In genomic region chr2:19703020-19703613, GRCm38 (mm10) we compare ENCODE assay signal across 9 mouse cellular contexts. TPM values are rescaled to one million over a fixed set of nuclear protein-coding genes. Genes with fewer than 3 reads are reported as not detected.
A peak's percentile ranks its signal among the peaks of the same experiment; 100 is the strongest.
DNase-seq lines count a peak whose midpoint lies in the region; ATAC-seq lines count a peak whose summit lies in the region.
"Had no signal": no experiment of that assay in that cellular context is flagged by ENCODE, and none has a peak within 500 bp of the region (broad histone marks: within the 10 kb centered on the region; RNA-seq: fewer than 3 reads in every experiment).

No protein-coding gene starts in this region.

- H3K4me2 ChIP-seq in midbrain, embryonic 16.5 days (ENCODE audit: low read length): no peak overlapping the region
- no peak overlapping the region for H3K4me2 ChIP-seq in midbrain, embryonic 11.5 days
- H3K4me2 ChIP-seq in heart, embryonic 14.5 days (ENCODE audit: low read length): peak overlapping the region; percentile 32
- H3K4me2 ChIP-seq in hindbrain, embryonic 16.5 days (ENCODE audit: low read length): no peak overlapping the region
- H3K4me2 ChIP-seq: embryonic facial prominence, embryonic 13.5 days had no signal

- H3K27me3 ChIP-seq in midbrain, embryonic 16.5 days (ENCODE audit: control insufficient read depth, insufficient read depth, low read depth, low read length): no peaks in the 10 kb centered on the region
- H3K27me3 ChIP-seq in midbrain, embryonic 11.5 days (ENCODE audit: control insufficient read depth, insufficient read depth, low read length): no peaks in the 10 kb centered on the region
- H3K27me3 ChIP-seq in heart, embryonic 14.5 days (ENCODE audit: control insufficient read depth, insufficient read depth, low read length): no peaks in the 10 kb centered on the region
- H3K27me3 ChIP-seq in hindbrain, embryonic 16.5 days (replicated peaks; ENCODE audit: control insufficient read depth, insufficient read depth, low read length): no peaks in the 10 kb centered on the region
- H3K27me3 ChIP-seq: embryonic facial prominence, embryonic 13.5 days had no signal

- no peak for DNase-seq in midbrain, embryonic 11.5 days (ENCODE audit: low spot score, missing footprints)
- DNase-seq in cerebellum, adult 9-10 months: peak; percentile 65
- DNase-seq in skeletal muscle tissue, adult 2 months (ENCODE audit: low read depth, low spot score): peak; percentile 27
- DNase-seq in right cerebral cortex, postnatal 25 days: no peak
- DNase-seq in c-Kit-positive CD71-positive TER-119-positive erythroid progenitor cells, embryonic 14.5 days (ENCODE audit: low spot score): no peak

- no peak overlapping the region for H3K9ac ChIP-seq in midbrain, embryonic 16.5 days (ENCODE audit: low read depth, low read length)
- H3K9ac ChIP-seq in midbrain, embryonic 11.5 days (ENCODE audit: low read length): no peak overlapping the region
- H3K9ac ChIP-seq in heart, embryonic 14.5 days (ENCODE audit: low read length): peak overlapping the region; percentile 53
- H3K9ac ChIP-seq in hindbrain, embryonic 16.5 days (ENCODE audit: low read depth, low read length): no peak overlapping the region
- H3K9ac ChIP-seq: embryonic facial prominence, embryonic 13.5 days had no signal

- H3K4me3 ChIP-seq in midbrain, embryonic 16.5 days (ENCODE audit: low read depth, low read length): no peak overlapping the region
- H3K4me3 ChIP-seq in midbrain, embryonic 11.5 days (ENCODE audit: low read depth, low read length): no peak overlapping the region
- H3K4me3 ChIP-seq in heart, embryonic 14.5 days (ENCODE audit: control insufficient read depth in 1 of 2, insufficient read depth in 1 of 2, low read depth in 1 of 2, low read length in 2 of 2): no peak overlapping the region
- H3K4me3 ChIP-seq in hindbrain, embryonic 16.5 days (ENCODE audit: low read length): no peak overlapping the region
- H3K4me3 ChIP-seq: embryonic facial prominence, embryonic 13.5 days had no signal

- H3K4me1 ChIP-seq in midbrain, embryonic 16.5 days (ENCODE audit: control insufficient read depth, insufficient read depth, low read length): no peaks in the 10 kb centered on the region
- no peaks in the 10 kb centered on the region for H3K4me1 ChIP-seq in midbrain, embryonic 11.5 days (ENCODE audit: control insufficient read depth, insufficient read depth, low read length)
- peaks cover 3 to 16% of the 10 kb centered on the region in 2 experiments for H3K4me1 ChIP-seq in heart, embryonic 14.5 days (ENCODE audit: control insufficient read depth in 2 of 2, insufficient read depth in 2 of 2, low read length in 2 of 2)
- no peaks in the 10 kb centered on the region for H3K4me1 ChIP-seq in hindbrain, embryonic 16.5 days (ENCODE audit: control insufficient read depth, insufficient read depth, low read depth, low read length)
- H3K4me1 ChIP-seq: embryonic facial prominence, embryonic 13.5 days had no signal

- no peaks in the 10 kb centered on the region for H3K36me3 ChIP-seq in midbrain, embryonic 16.5 days (ENCODE audit: control insufficient read depth, insufficient read depth, low read length)
- no peaks in the 10 kb centered on the region for H3K36me3 ChIP-seq in midbrain, embryonic 11.5 days (ENCODE audit: control insufficient read depth, insufficient read depth, low read length)
- no peaks in the 10 kb centered on the region for H3K36me3 ChIP-seq in heart, embryonic 14.5 days (ENCODE audit: control insufficient read depth, insufficient read depth, low read length)
- H3K36me3 ChIP-seq in hindbrain, embryonic 16.5 days (ENCODE audit: control insufficient read depth, insufficient read depth, low read length): no peaks in the 10 kb centered on the region
- H3K36me3 ChIP-seq: embryonic facial prominence, embryonic 13.5 days had no signal

- ATAC-seq in midbrain, embryonic 16.5 days: peak; percentile 28; the same call in 1 of the 2 replicates
- no peak for ATAC-seq in midbrain, embryonic 11.5 days (ENCODE audit: low FRiP score)
- ATAC-seq in heart, embryonic 14.5 days (ENCODE audit: insufficient number of reproducible peaks, insufficient read depth, low FRiP score, low read depth): peak; percentile 57
- no peak for ATAC-seq in hindbrain, embryonic 16.5 days

- no peaks in the 10 kb centered on the region for H3K9me3 ChIP-seq in midbrain, embryonic 16.5 days (replicated peaks; ENCODE audit: control insufficient read depth, low read length, poor library complexity, severe bottlenecking)
- no peaks in the 10 kb centered on the region for H3K9me3 ChIP-seq in midbrain, embryonic 11.5 days (ENCODE audit: control insufficient read depth, low read length)
- H3K9me3 ChIP-seq in heart, embryonic 14.5 days (ENCODE audit: control insufficient read depth, low read length): no peaks in the 10 kb centered on the region
- no peaks in the 10 kb centered on the region for H3K9me3 ChIP-seq in hindbrain, embryonic 16.5 days (ENCODE audit: control insufficient read depth, low read length)
- H3K9me3 ChIP-seq: embryonic facial prominence, embryonic 13.5 days had no signal

- H3K27ac ChIP-seq in midbrain, embryonic 16.5 days (ENCODE audit: low read length): no peak overlapping the region
- H3K27ac ChIP-seq in midbrain, embryonic 11.5 days (ENCODE audit: low read depth, low read length): no peak overlapping the region
- peak overlapping the region; percentile 82 to 90 for H3K27ac ChIP-seq in heart, embryonic 14.5 days (replicated peaks in 1 of 2; ENCODE audit: control insufficient read depth in 1 of 2, insufficient read depth in 1 of 2, low read depth in 2 of 2, low read length in 2 of 2)
- no peak overlapping the region for H3K27ac ChIP-seq in hindbrain, embryonic 16.5 days (ENCODE audit: low read depth, low read length)
- H3K27ac ChIP-seq: embryonic facial prominence, embryonic 13.5 days had no signal

RNA-seq across cellular contexts. Expression of gene Otud1, which starts 45.6 kb away (rescaled TPM):
- polyA plus RNA-seq in midbrain, embryonic 16.5 days (2015; fragmentation: Nextera tagmentation; extraction: Ambion mirVana): 0.80 and 1.1 TPM in 2 replicates
- 0.93 and 1.4 TPM in 2 replicates for polyA plus RNA-seq in midbrain, embryonic 11.5 days (2014; fragmentation: Nextera tagmentation; extraction: Ambion mirVana)
- polyA plus RNA-seq in heart, embryonic 14.5 days (2014; fragmentation: Nextera tagmentation; extraction: Ambion mirVana): 15.0 and 16.4 TPM in 2 replicates
- 1.3 and 1.5 TPM in 2 replicates for polyA plus RNA-seq in hindbrain, embryonic 16.5 days (2015; fragmentation: Nextera tagmentation; extraction: Ambion mirVana)

Comparison
In these comparisons a context has a peak if more than half of its experiments do, and no peak if none do; other contexts are left out.
1. ATAC-seq: peak in midbrain, embryonic 16.5 days (single experiment) and heart, embryonic 14.5 days (single experiment); none in midbrain, embryonic 11.5 days (single experiment) and hindbrain, embryonic 16.5 days (single experiment).
2. H3K27ac ChIP-seq: peak in heart, embryonic 14.5 days (2 of 2); none in midbrain, embryonic 16.5 days (single experiment), midbrain, embryonic 11.5 days (single experiment) and hindbrain, embryonic 16.5 days (single experiment).
3. DNase-seq: peak in cerebellum, adult 9-10 months (single experiment) and skeletal muscle tissue, adult 2 months (single experiment); none in midbrain, embryonic 11.5 days (single experiment), right cerebral cortex, postnatal 25 days (single experiment) and c-Kit-positive CD71-positive TER-119-positive erythroid progenitor cells, embryonic 14.5 days (single experiment).